Mouse (Mus musculus): Measurements from ENCODE around the gene Tial1. TPM values are rescaled to one million over a fixed set of nuclear protein-coding genes. Genes with fewer than 3 reads are reported as not detected.

Tial1 gene
- polyA plus RNA-seq, 1 experiment from 2014 or later, result 15.4 TPM

DNA sequence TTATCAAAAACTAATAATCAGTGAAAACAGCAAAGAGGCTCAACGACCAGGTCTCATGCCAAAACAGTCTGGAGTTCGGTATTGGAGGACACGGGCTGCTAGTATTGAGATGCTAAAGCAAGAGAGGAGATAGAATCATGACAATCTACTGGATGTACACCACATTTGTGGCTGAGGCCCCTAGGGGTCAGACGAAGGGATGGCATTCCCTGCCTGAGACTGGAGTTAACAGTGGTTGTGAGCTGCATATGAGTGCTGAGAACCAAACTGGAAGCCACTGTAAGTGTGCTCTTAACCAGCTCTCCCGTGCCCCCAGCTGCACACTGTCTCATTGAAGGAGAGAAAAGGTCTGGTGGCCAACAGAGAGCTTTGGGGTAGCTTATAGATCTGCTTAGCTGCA lies 889 bp upstream of the Tial1 start:
- no peaks in the 10 kb centered on the region for H3K36me3 ChIP-seq (ENCODE audit: insufficient read depth, low read length)
- peaks cover 4% of the 10 kb centered on the region; the same call in 1 of the 2 replicates for H3K4me1 ChIP-seq (ENCODE audit: insufficient read depth, low read depth, low read length)
- 68% methylated on average over 5 of the region's 5 CpGs for WGBS
- no peak overlapping the region for H3K27ac ChIP-seq (ENCODE audit: low read length)
- no peak overlapping the region for H3K4me2 ChIP-seq (replicated peaks; ENCODE audit: low read depth, low read length)
- no peak overlapping the region for H3K9ac ChIP-seq (replicated peaks; ENCODE audit: low read depth)
- H3K4me3 ChIP-seq (ENCODE audit: low read depth, low read length), result no peak overlapping the region
- no peaks in the 10 kb centered on the region for H3K27me3 ChIP-seq (replicated peaks; ENCODE audit: insufficient read depth, low read length)
- TF ChIP-seq EP300 (IDR thresholded peaks at IDR 0.05) (no peak), CTCF (IDR thresholded peaks at IDR 0.05) (peak; percentile 29)
- ATAC-seq (no peak), DNase-seq (ENCODE audit: low spot score) (no peak)
- no peaks in the 10 kb centered on the region for H3K9me3 ChIP-seq (ENCODE audit: low read length)

DNA sequence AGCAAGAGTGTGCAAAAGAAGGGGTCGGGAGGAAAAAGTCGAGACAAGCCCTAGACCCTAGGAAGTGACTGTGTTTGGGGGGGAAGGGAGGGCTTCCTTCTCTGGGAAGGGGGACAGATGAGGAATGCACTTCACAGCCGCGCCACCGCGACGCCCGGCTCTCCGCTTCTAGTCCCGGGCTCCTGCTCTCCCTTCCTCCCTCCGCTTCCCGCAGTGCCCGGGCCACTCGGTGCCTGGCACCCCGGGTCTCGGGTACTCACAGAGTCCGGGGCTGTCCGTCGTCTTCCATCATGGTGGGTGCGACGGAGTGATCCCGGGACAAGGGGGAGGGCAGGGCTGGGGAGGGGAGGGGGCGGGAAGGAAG lies 670 bp downstream of the Tial1 start:
- 0% methylated on average over 9 of the region's 23 CpGs for WGBS
- peak; percentile 3 for ATAC-seq

DNA sequence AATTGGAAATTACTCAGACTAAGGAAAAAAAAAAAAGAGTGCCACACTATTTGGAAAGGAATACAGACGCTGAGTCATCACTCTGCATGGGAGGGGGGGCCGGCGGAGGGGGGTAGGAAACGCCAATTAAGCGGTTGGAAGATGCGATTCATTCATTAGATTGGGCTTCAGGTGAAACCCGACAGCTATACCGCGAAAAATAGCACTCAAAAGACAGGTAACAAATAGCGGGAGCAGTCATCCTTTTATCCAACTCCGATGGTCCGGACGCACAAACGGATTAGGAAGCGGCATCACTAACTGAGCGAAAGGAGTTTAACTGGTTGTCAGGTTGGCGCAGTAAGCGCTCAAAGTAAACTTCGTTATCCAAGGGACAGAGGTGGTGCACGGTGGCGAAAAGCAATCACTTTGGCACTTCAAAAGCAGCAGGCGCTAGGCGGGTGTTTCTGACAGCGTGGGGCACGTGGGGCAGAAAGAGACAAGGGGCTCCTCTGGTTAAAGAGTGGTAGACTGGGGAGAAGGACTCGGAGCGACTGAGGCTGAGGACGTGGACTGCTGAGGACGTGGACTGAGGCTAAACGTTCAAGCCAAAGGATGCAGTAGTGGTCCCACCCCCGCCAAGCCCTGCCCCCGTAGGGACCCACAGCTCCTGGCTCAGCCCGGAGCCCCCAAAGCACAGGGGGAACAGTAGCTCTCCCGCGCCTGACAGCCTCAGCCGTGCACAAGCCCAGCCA lies 1.2 kb downstream of the Tial1 start:
- Histone ChIP-seq H3K27ac (ENCODE audit: low read length) (peak overlapping the region; percentile 97), H3K9ac (replicated peaks; ENCODE audit: low read depth) (peak overlapping the region; percentile 85), H3K27me3 (replicated peaks; ENCODE audit: insufficient read depth, low read length) (no peaks in the 10 kb centered on the region), H3K4me1 (ENCODE audit: insufficient read depth, low read depth, low read length) (peaks cover 4% of the 10 kb centered on the region; the same call in 1 of the 2 replicates), H3K4me2 (replicated peaks; ENCODE audit: low read depth, low read length) (peak overlapping the region; percentile 96), H3K36me3 (ENCODE audit: insufficient read depth, low read length) (no peaks in the 10 kb centered on the region), H3K9me3 (ENCODE audit: low read length) (no peaks in the 10 kb centered on the region), H3K4me3 (ENCODE audit: low read depth, low read length) (peak overlapping the region; percentile 82)
- TF ChIP-seq CTCF (IDR thresholded peaks at IDR 0.05), result no peak
- no peak for TF ChIP-seq EP300 (IDR thresholded peaks at IDR 0.05)
- under 1% methylated on average over 33 of the region's 36 CpGs for WGBS
- DNase-seq (ENCODE audit: low spot score) (peak; percentile 53), ATAC-seq (no peak)

More for the DNA sequence above, 670 bp downstream of the Tial1 start:
- peaks cover 4% of the 10 kb centered on the region; the same call in 1 of the 2 replicates for H3K4me1 ChIP-seq (ENCODE audit: insufficient read depth, low read depth, low read length)
- H3K36me3 ChIP-seq (ENCODE audit: insufficient read depth, low read length), result no peaks in the 10 kb centered on the region
- H3K27ac ChIP-seq (ENCODE audit: low read length), result peak overlapping the region; percentile 97
- H3K4me3 ChIP-seq (ENCODE audit: low read depth, low read length), result peak overlapping the region; percentile 82
- no peaks in the 10 kb centered on the region for H3K27me3 ChIP-seq (replicated peaks; ENCODE audit: insufficient read depth, low read length)
- DNase-seq (ENCODE audit: low spot score), result no peak
- H3K9me3 ChIP-seq (ENCODE audit: low read length), result no peaks in the 10 kb centered on the region
- TF ChIP-seq CTCF (IDR thresholded peaks at IDR 0.05) (no peak), EP300 (IDR thresholded peaks at IDR 0.05) (no peak)
- H3K9ac ChIP-seq (replicated peaks; ENCODE audit: low read depth), result peak overlapping the region; percentile 85
- H3K4me2 ChIP-seq (replicated peaks; ENCODE audit: low read depth, low read length), result peak overlapping the region; percentile 96

DNA sequence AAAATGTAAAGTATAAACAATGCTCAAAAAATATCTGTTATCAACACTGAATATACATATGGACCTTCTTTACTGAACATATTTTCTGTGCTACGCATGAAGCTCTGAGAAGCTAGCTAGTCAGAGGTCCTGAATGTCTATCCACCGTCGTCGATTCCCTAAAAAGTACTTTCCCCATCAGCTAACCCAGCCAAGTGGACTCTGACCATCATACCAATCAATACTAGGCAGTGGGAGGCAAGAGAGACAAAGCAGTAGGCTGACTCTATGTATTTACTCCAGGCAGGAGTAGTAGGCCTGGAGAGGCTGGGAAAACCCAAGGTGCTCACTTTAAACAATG lies 1.8 kb downstream of the Tial1 start:
- no peak for ATAC-seq
- Histone ChIP-seq H3K4me2 (replicated peaks; ENCODE audit: low read depth, low read length) (peak overlapping the region; percentile 96), H3K27ac (ENCODE audit: low read length) (0 out of 2 replicates have a peak overlapping the region, but pooled peaks have one; percentile 97), H3K9ac (replicated peaks; ENCODE audit: low read depth) (no peak overlapping the region), H3K9me3 (ENCODE audit: low read length) (no peaks in the 10 kb centered on the region), H3K4me1 (ENCODE audit: insufficient read depth, low read depth, low read length) (peaks cover 4% of the 10 kb centered on the region; the same call in 1 of the 2 replicates), H3K36me3 (ENCODE audit: insufficient read depth, low read length) (no peaks in the 10 kb centered on the region), H3K27me3 (replicated peaks; ENCODE audit: insufficient read depth, low read length) (no peaks in the 10 kb centered on the region), H3K4me3 (ENCODE audit: low read depth, low read length) (peak overlapping the region; percentile 82)
- TF ChIP-seq CTCF (IDR thresholded peaks at IDR 0.05) (no peak), EP300 (IDR thresholded peaks at IDR 0.05) (no peak)
- no peak for DNase-seq (ENCODE audit: low spot score)
- 13% methylated on average over 4 of the region's 4 CpGs for WGBS

GRCm38 (mm10) chr7:128458011-128458410 lies 3.5 kb downstream of the Tial1 start:
- no peak for ATAC-seq
- Histone ChIP-seq H3K9ac (replicated peaks; ENCODE audit: low read depth) (no peak overlapping the region), H3K36me3 (ENCODE audit: insufficient read depth, low read length) (0 out of 2 replicates have a peak, but pooled peaks cover 8% of the 10 kb centered on the region), H3K4me2 (replicated peaks; ENCODE audit: low read depth, low read length) (no peak overlapping the region), H3K4me3 (ENCODE audit: low read depth, low read length) (no peak overlapping the region), H3K27me3 (replicated peaks; ENCODE audit: insufficient read depth, low read length) (no peaks in the 10 kb centered on the region), H3K9me3 (ENCODE audit: low read length) (no peaks in the 10 kb centered on the region), H3K4me1 (ENCODE audit: insufficient read depth, low read depth, low read length) (peaks cover 4% of the 10 kb centered on the region; the same call in 1 of the 2 replicates), H3K27ac (ENCODE audit: low read length) (no peak overlapping the region)
- TF ChIP-seq CTCF (IDR thresholded peaks at IDR 0.05) (no peak), EP300 (IDR thresholded peaks at IDR 0.05) (no peak)
- DNase-seq (ENCODE audit: low spot score), result no peak

- H3K27ac ChIP-seq (ENCODE audit: low read length), result no peak overlapping the region
- no peaks in the 10 kb centered on the region for H3K4me1 ChIP-seq (ENCODE audit: insufficient read depth, low read depth, low read length)
- H3K4me2 ChIP-seq (replicated peaks; ENCODE audit: low read depth, low read length), result no peak overlapping the region
- no peak for ATAC-seq
- H3K27me3 ChIP-seq (replicated peaks; ENCODE audit: insufficient read depth, low read length), result no peaks in the 10 kb centered on the region
- H3K36me3 ChIP-seq (ENCODE audit: insufficient read depth, low read length), result 0 out of 2 replicates have a peak, but pooled peaks cover 12% of the 10 kb centered on the region
- no peak for DNase-seq (ENCODE audit: low spot score)
- H3K4me3 ChIP-seq (ENCODE audit: low read depth, low read length), result no peak overlapping the region
- no peak overlapping the region for H3K9ac ChIP-seq (replicated peaks; ENCODE audit: low read depth)
- TF ChIP-seq EP300 (IDR thresholded peaks at IDR 0.05) (no peak), CTCF (IDR thresholded peaks at IDR 0.05) (no peak)
- 84% methylated on average over 1 of the region's 1 CpGs for WGBS
- no peaks in the 10 kb centered on the region for H3K9me3 ChIP-seq (ENCODE audit: low read length)
Measured at GRCm38 (mm10) chr7:128452731-128453130, 8.8 kb downstream of the Tial1 start.

Data from lung, postnatal 0 days (tissue).